Mouse (Mus musculus): ENCODE results near the gene Enpp6.

DNA sequence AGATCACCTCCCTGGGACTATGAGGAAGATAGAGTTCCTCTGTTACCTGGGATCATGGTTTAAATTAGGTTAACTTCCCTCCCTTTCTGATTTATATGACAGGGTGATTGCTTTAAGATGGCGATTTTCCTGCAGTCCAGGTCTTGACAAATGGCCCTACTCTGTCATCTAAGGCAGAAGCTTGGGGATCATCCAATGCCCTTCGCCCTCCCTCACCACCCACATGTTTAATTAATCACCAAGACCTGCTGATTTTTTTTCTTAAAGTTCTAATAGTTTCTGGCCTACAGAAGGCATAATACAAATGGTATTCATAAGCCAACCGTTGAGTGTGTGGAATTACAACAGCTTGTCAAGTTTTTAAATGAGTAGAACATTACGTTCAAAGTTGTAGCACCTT, 9.3 kb upstream of the Enpp6 start:
- no peak for TF ChIP-seq CTCF (conservative IDR thresholded peaks at IDR 0.05; ENCODE audit: low read length)
- no peak for TF ChIP-seq POU5F1 (IDR thresholded peaks at IDR 0.05; ENCODE audit: borderline replicate concordance, low read length)
- TF ChIP-seq NANOG (IDR thresholded peaks at IDR 0.05; ENCODE audit: borderline replicate concordance, low read length): no peak
